Mouse (Mus musculus) Patski (cell line): ENCODE data around the gene Bloc1s6. TPM values are rescaled to one million over a fixed set of nuclear protein-coding genes. Genes with fewer than 3 reads are reported as not detected.

Experiments
- ATAC-seq: fragments of 100-300 bp; one replicate; pipeline ENCODE4 v1.8.0; 2021
- CTCF ChIA-PET: fragments of 350-600 bp; sonication (Branson Sonifier 250); formaldehyde crosslinking; loops from one replicate; lab custom pipeline; 2022; ENCODE audit warnings: inconsistent platforms; lab: Charles Lee
- POLR2A ChIA-PET: fragments of 350-600 bp; sonication (Branson Sonifier 250); formaldehyde crosslinking; loops from one replicate; lab custom pipeline; 2022; ENCODE audit warnings: antibody characterized with exemption, inconsistent platforms; lab: Charles Lee
- DNase-seq: peaks from one replicate; pipeline ENCODE4 v3.0.0-alpha.2; 2011; ENCODE audit warnings: low read depth, low spot score
- H3K27me3 ChIP-seq: fragments of 371-371 bp; one replicate; pipeline ENCODE4 v1.5.1; 2021
- CTCF ChIP-seq: fragments of 100-300 bp; IDR thresholded peaks from one replicate; pipeline ENCODE4 v1.5.1; 2021
- in situ Hi-C: fragments of 300-500 bp; cut with MboI; formaldehyde crosslinking; loops from 3 replicates; pipeline ENCODE4 v1.11.1; 2018; ENCODE audit warnings: low pct_unique_long_range_greater_than_20kb, mixed read lengths
- polyA plus RNA-seq: library from polyadenylated mRNA; unstranded; gene quantifications from one replicate; pipeline ENCODE4 v1.2.3, GENCODE M21; 2021

Bloc1s6 gene
- polyA plus RNA-seq, 1 experiment from 2014 or later: 29.3 TPM

DNA sequence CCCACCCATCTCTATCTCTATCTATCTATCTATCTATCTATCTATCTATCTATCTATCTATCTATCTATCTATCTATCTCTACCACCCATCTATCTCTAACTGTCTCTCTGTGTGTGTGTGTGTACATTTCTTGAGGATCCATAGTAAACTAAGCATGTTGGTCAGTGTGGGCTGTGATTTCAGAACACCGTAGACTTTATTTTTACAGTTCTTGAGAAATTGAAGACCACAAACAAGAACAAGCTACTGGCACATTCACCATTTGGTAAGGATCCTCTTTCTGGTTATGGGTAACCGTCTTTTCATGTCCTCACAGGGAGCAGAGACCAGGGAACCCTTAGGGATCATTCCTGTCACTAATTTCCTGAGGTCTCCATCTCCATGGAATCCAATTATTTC lies 25.5 kb upstream of the Bloc1s6 start:
- no peak for ATAC-seq
- no peak for DNase-seq
- in situ Hi-C loops: no loop called here
- TF ChIP-seq CTCF: no peak
- CTCF ChIA-PET: interaction anchor here (1.7 kb wide), 1 partner anchor 47 kb away, joined by 3 read pairs; no protein-coding TSS in a partner anchor
- no peaks in the 10 kb centered on the region for H3K27me3 ChIP-seq
- POLR2A ChIA-PET: no interaction called here

- no peak for TF ChIP-seq CTCF
- ATAC-seq: no peak
- POLR2A ChIA-PET: interaction anchor here (2.0 kb wide), 1 partner anchor 13 kb away, joined by 7 read pairs; the partner anchor contains the start of gene Slc30a4
- H3K27me3 ChIP-seq: no peaks in the 10 kb centered on the region
- in situ Hi-C loops: no loop called here
- DNase-seq: no peak
- CTCF ChIA-PET: interaction anchor here (1.5 to 3.3 kb wide), 3 partner anchors 11 to 20 kb away, joined by 3 to 16 read pairs (median 7); no protein-coding TSS in a partner anchor
These were observed 23.1 kb upstream of the Bloc1s6 start for GRCm38 (mm10) chr2:122715148-122715692.

GRCm38 (mm10) chr2:122716301-122716842 lies 21.9 kb upstream of the Bloc1s6 start:
- in situ Hi-C loops: no loop called here
- no peaks in the 10 kb centered on the region for H3K27me3 ChIP-seq
- DNase-seq (no peak), ATAC-seq (peak; percentile 31)
- TF ChIP-seq CTCF: no peak
- ChIA-PET CTCF (interaction anchor here (0.7 to 3.3 kb wide), 6 partner anchors 9 to 50 kb away, joined by 3 to 16 read pairs (median 4); no protein-coding TSS in a partner anchor), POLR2A (interaction anchor here (0.6 to 2.0 kb wide), 3 partner anchors 11 to 19 kb away, joined by 3 to 7 read pairs (median 3); partner anchors contain the start of gene Slc30a4)

DNA sequence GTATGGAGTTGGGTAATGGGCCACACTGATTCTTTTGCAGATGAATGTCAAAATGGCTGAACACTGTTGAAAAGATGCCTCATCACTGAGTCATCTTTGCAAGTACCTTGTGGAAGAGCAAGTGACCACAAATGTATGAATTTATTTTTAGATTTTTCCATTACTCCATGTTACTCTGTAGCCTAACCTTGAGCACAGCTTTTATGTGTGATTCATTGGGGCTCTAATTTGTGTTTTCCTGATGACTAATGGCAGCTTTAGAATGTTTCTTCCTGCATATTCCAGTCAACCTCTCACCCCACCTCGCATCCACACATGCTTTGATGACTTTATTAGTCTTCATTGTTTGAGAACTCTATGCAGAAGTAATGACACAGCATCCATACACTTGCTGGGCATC lies 19.1 kb upstream of the Bloc1s6 start:
- DNase-seq (peak; percentile 85), ATAC-seq (peak; percentile 93)
- in situ Hi-C loops: no loop called here
- POLR2A ChIA-PET: interaction anchor here (0.8 kb wide), 2 partner anchors 18 to 24 kb away, joined by 3 read pairs; no protein-coding TSS in a partner anchor
- no peak for TF ChIP-seq CTCF
- no peaks in the 10 kb centered on the region for H3K27me3 ChIP-seq
- CTCF ChIA-PET: no interaction called here

DNA sequence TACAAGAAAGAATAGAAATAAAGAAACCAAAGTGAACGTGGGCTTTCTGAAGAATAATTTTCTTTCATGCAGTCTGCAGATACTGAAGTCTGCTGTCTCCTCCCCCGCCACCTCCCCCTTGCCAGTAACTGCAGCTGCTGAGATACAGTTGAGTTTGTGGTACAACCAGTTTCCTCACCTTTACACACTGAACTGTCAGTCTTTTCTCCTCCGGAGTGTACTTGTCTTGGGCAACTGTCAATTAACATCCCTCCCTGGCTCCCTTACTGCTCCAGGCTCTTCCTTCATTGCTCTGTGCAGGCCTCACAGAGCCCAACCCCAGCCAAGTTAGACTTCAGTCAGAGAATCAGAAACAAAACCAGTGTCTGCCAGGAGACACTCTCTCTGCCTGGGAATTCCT lies 17.7 kb upstream of the Bloc1s6 start:
- ATAC-seq (no peak), DNase-seq (no peak)
- no peaks in the 10 kb centered on the region for H3K27me3 ChIP-seq
- no peak for TF ChIP-seq CTCF
- POLR2A ChIA-PET: no interaction called here
- in situ Hi-C loops: no loop called here
- CTCF ChIA-PET: no interaction called here

GRCm38 (mm10) chr2:122725604-122726003 lies 12.7 kb upstream of the Bloc1s6 start:
- ChIA-PET POLR2A (no interaction called here), CTCF (interaction anchor here (0.6 to 2.4 kb wide), 11 partner anchors 9 to 60 kb away, joined by 3 to 16 read pairs (median 4); no protein-coding TSS in a partner anchor)
- H3K27me3 ChIP-seq: no peaks in the 10 kb centered on the region
- in situ Hi-C loops: no loop called here
- peak; percentile 67 for TF ChIP-seq CTCF
- no peak for ATAC-seq
- DNase-seq: no peak

DNA sequence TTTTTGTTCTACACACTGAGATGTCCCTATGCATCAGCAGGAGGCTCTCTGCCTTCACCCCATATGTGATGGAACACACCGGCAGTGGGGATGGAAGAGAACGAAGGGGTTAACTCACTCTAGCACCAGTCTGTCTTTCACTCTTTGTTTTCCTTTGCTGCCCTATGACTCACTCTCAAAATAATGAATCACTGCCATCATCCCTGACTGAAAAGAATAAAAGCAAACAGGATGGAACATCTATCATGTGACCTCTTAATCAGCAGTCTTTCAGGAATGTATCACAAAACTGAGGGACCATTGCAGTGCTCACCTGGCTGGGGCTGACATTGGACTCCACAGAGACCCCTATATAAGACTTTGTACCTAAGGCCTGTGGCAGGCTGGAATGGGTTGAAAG lies 6.8 kb upstream of the Bloc1s6 start:
- peak; percentile 21 for ATAC-seq
- TF ChIP-seq CTCF: no peak
- ChIA-PET CTCF (interaction anchor here (0.8 kb wide), 1 partner anchor 21 kb away, joined by 3 read pairs; no protein-coding TSS in a partner anchor), POLR2A (no interaction called here)
- in situ Hi-C loops: no loop called here
- no peaks in the 10 kb centered on the region for H3K27me3 ChIP-seq
- DNase-seq: no peak

DNA sequence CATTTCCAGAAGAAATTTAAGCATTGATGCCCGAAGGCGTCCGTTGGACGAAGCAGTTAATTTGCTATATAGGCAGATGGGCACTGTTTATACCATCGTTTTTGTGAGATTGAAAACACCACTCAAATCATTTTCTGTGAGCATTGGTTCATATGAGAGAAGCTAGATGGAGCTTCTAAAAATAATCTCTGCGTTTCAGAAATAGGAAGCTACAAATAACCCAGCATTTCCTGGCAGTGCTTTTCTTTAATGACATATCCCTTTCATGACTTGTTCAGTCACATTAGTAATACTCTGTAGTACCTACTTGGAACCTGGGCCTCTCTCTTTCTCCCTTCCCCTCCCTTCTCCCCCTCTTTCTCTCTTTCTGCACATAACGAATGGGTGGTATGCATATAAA lies 720 bp downstream of the Bloc1s6 start:
- DNase-seq (no peak), ATAC-seq (peak; percentile 8)
- ChIA-PET POLR2A (interaction anchor here (1.2 kb wide), 1 partner anchor 37 kb away, joined by 5 read pairs; the partner anchor contains the start of gene Slc30a4), CTCF (interaction anchor here (1.1 to 1.8 kb wide), 6 partner anchors 9 to 72 kb away, joined by 3 to 8 read pairs (median 4); no protein-coding TSS in a partner anchor)
- TF ChIP-seq CTCF: peak; percentile 26
- no peaks in the 10 kb centered on the region for H3K27me3 ChIP-seq
- in situ Hi-C loops: no loop called here

DNA sequence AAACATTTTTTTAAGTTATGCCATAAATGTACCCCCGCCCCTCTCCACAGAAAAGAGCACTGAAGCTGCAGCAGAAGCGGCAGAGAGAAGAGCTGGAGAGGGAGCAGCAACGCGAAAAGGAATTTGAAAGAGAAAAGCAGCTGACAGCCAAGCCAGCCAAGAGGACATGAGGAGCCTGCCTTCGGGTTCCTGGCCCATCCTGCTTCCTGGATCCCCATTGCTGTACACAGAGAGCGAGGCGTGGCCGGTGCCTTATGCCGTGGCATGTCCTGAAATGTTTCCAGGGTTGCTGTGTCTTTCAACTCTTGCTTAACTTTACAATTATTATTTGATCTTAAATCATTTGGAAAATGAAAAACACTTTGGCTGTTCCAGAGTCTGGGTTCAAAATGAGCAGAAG lies 8.2 kb downstream of the Bloc1s6 start:
- TF ChIP-seq CTCF: no peak
- H3K27me3 ChIP-seq: no peaks in the 10 kb centered on the region
- no peak for ATAC-seq
- ChIA-PET POLR2A (no interaction called here), CTCF (no interaction called here)
- no peak for DNase-seq
- in situ Hi-C loops: no loop called here

GRCm38 (mm10) chr2:122753739-122754343 lies 15.5 kb downstream of the Bloc1s6 start:
- POLR2A ChIA-PET: no interaction called here
- in situ Hi-C loops: loop anchor here (5.0 to 10.0 kb wide), 3 partner anchors 77 to 182 kb away; partner anchors contain the start of gene AA467197
- H3K27me3 ChIP-seq: no peaks in the 10 kb centered on the region
- ATAC-seq (no peak), DNase-seq (no peak)
- peak; percentile 77 for TF ChIP-seq CTCF
- CTCF ChIA-PET: interaction anchor here (0.7 to 3.6 kb wide), 14 partner anchors 9 to 126 kb away, joined by 3 to 19 read pairs (median 4); no protein-coding TSS in a partner anchor
